Mouse (Mus musculus) bone marrow macrophage, adult 2 months (primary cell): ENCODE data around the gene Ubl4a. TPM values are rescaled to one million over a fixed set of nuclear protein-coding genes. Genes with fewer than 3 reads are reported as not detected.
"Not testable (repeated sequence)": the region's sequence is repeated elsewhere in the genome, so short reads cannot be mapped to it uniquely, and the experiment has no call there.

Source experiments
- H3K27ac ChIP-seq: 2 replicates; pipeline ENCODE4 v1.5.1; 2012; ENCODE audit warnings: low read depth, low read length; ENCODE audit not compliant: insufficient read depth
- H3K4me1 ChIP-seq: 2 replicates; pipeline ENCODE4 v1.6.1; 2012; ENCODE audit warnings: low read length; ENCODE audit not compliant: control insufficient read depth, insufficient read depth
- H3K4me3 ChIP-seq: 2 replicates; pipeline ENCODE4 v1.5.1; 2012; ENCODE audit warnings: mild to moderate bottlenecking, low read length, moderate library complexity; ENCODE audit not compliant: insufficient read depth
- CTCF ChIP-seq: IDR thresholded peaks from 2 replicates; pipeline ENCODE4 v1.5.1; 2012; ENCODE audit warnings: low read depth, mild to moderate bottlenecking, low read length, moderate library complexity
- POLR2A ChIP-seq: IDR thresholded peaks from 2 replicates; pipeline ENCODE4 v1.6.1; 2012; ENCODE audit warnings: mild to moderate bottlenecking, low read depth, low read length, borderline replicate concordance
- polyA plus RNA-seq: library from polyadenylated mRNA; stranded (reverse); fragments of >200 nt; gene quantifications from 2 replicates; pipeline ENCODE4 v1.2.4, GENCODE M21; 2012; ENCODE audit not compliant: missing spikeins, insufficient read depth, insufficient read length

The Ubl4a gene
- polyA plus RNA-seq, 1 experiment = 20.5 TPM

DNA sequence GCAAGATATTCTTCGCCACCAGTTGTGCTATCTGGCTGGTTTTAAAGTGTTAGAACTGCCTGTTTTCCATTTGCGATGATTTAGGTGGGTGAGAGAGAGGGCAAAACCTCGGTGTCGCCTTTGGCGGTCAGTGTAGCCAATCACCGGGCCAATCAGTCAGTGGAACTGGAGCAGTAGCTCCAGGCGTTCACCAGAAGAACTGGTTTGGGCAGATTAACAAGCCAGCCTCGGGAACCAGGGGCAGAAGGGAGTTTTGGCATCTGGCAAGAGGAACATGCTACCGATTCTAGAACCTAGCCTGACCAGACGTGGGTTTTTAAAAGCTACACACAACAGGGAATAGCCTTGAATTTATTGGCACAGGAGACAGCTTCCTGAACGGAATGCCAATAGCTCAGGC, 13.8 kb downstream of the Ubl4a start:
- TF ChIP-seq CTCF (no peak), POLR2A (no peak)
- no peaks in the 10 kb centered on the region for H3K4me1 ChIP-seq
- H3K4me3 ChIP-seq = no peak overlapping the region
- no peak overlapping the region for H3K27ac ChIP-seq

DNA sequence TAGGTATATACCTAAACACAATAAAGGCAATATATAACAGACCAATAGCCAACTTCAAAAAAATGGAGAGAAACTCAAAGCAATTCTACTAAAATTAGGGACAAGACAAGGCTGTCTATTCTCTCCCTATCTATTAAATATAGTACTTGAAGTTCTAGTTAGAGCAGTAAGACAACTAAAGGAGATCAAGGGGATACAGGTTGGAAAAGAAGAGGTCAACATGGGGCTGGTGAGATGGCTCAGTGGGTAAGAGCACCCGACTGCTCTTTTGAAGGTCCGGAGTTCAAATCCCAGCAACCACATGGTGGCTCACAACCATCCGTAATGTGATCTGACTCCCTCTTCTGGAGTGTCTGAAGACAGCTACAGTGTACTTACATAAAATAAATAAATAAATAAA, 15.9 kb downstream of the Ubl4a start:
- not testable (repeated sequence) for H3K4me1 ChIP-seq, H3K4me3 ChIP-seq, H3K27ac ChIP-seq

DNA sequence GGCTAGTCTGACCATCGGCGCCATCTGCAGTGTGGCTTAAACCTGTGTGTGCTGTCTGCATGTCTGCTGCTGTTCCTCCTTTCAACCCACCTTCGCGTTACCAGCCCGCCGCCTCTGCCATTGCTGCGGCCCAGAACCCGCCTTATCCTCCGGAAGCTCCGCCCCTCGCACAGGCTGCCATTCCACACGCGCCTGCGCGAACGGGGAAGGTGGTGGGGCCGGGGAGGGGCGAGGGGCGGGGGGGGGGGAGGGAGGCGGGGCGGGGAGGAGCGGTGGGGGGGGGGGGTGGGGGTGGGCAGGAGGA, 19.6 kb downstream of the Ubl4a start, which contains the start of gene Lage3:
Gene Lage3 (minus strand): TSS at position 152 of the 304 bp plus-strand sequence.
- Histone ChIP-seq H3K4me1 (no peaks in the 10 kb centered on the region), H3K27ac (no peak within 1 kb of the TSS), H3K4me3 (peak within 1 kb of the TSS; percentile 77)
- TF ChIP-seq POLR2A (no peak), CTCF (no peak)

DNA sequence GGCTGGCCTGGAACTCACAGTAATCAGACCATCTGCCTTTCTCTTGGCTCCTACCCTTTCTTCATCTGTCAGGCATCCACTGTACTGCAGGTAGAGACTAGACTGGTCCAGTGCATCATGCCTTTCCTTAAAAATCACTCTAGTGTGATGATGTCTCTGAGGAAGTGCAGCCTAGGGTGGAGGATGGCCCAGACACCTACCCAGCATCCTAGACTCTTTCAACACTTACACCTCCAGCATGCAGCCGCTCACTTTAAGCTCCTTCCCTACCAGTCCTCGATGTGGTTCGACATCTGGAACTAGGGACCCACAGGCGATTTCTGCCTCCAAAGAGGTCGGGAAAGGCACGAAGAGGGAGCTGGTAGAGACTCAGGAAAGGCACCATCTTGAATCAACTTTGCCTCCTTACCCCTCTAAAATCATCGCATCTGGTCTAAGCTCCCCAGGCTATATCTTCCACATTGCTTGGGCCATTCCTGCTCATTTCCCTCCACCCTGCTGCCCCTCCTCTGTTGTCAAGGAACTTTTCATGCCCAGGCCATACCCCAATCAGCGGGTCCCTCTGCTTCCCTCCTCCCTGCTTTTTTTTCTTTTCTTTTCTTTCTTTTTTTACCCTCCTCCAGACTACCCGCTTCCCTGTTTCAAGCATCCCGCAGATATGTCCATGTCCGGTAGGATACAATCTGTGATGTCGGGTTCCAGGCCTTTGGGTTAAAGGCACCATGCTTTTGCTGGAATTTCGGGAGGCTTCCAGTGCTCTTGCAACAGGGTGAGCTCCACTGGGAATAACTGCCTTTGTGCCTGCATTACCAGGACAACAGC, 20.2 kb downstream of the Ubl4a start:
- Histone ChIP-seq H3K27ac (no peak overlapping the region), H3K4me3 (peak overlapping the region; percentile 77), H3K4me1 (no peaks in the 10 kb centered on the region)
- TF ChIP-seq POLR2A = no peak
- no peak for TF ChIP-seq CTCF

DNA sequence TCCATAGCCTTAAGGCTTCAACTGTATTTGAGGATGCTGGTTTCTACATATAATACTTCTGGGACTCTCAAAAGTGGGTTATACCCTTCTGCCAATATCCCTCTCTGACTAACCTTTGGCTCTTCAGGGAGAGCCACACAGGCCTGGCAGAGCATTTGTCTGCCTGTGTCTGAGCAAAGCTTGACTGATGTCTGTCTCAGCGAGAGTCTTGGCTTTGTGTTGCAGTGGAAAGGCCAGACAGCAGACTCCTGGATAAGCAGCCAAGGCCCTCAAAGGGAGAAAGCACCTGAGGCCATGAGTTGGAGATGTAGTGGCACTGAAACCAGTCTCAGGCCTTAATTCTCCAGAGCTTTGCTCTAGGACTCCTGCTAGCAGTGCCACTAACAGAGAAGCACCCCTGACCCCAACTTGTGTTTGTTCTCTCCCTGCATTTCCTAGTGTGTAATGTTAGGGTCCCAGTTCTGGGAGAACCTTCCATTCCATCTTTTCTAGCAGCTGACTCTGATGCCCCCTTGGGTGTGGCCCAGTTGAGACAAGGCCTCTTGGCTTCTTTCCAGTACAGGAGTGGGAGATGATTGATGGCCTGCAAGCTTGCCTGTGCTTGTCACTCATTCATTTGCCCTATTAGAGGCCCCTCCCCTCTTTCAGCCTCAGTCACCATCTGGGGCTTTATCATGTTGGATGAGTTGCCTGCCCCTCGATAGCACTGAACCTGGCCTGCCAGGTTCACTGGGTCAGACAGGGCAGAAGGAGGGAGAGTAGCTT, 42.7 kb downstream of the Ubl4a start:
- no peak for TF ChIP-seq CTCF
- Histone ChIP-seq H3K27ac (no peak overlapping the region), H3K4me3 (no peak overlapping the region), H3K4me1 (peaks cover 5% of the 10 kb centered on the region)

- Histone ChIP-seq H3K4me1 (peaks cover 5% of the 10 kb centered on the region), H3K27ac (no peak overlapping the region)
- TF ChIP-seq POLR2A = no peak
- no peak for TF ChIP-seq CTCF
Observed at GRCm38 (mm10) chrX:74329215-74329671, 43.8 kb downstream of the Ubl4a start.

DNA sequence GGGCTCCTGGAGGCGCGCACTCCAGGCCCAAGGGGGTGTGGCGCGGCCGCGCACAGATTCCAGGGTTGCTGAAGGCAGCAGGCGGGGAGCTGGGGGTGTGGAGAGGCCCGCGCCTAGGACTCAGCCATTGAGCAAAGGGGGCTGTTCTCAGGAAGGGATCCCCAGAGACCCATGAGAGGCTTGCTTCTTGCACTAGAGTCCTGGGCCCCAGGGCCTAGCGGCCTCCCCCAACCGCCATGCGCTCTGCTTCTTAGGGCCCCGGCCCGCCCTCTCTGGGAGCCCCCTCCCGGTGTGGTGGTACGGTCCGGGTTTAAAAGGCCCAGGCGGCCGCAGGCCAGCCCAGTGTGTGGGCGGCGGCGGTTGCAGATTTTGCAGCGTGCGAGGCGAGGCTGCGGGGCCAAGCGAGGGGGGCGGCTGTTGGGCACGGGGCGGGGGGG, 44.3 kb downstream of the Ubl4a start, which contains the start of gene Plxna3:
Gene Plxna3 (plus strand): TSS at position 342 of the 437 bp plus-strand sequence.
- Histone ChIP-seq H3K4me3 (peak within 1 kb of the TSS; percentile 57), H3K27ac (peak within 1 kb of the TSS; percentile 34; the same call in 1 of the 2 replicates), H3K4me1 (peaks cover 5% of the 10 kb centered on the region)
- TF ChIP-seq CTCF (no peak), POLR2A (no peak)

More at GRCm38 (mm10) chrX:74329215-74329671, 43.8 kb downstream of the Ubl4a start:
- peak overlapping the region; percentile 57 for H3K4me3 ChIP-seq

Other genes with a start within 250 kb of the Ubl4a start
- gene Opn1mw, start 245.8 kb downstream of the Ubl4a start, polyA plus RNA-seq = not detected in 2 replicates
- 26.2 and 27.3 TPM in 2 replicates for gene Mecp2, start 237.9 kb downstream of the Ubl4a start, polyA plus RNA-seq
- not detected in 2 replicates for gene Tex28, start 205.4 kb downstream of the Ubl4a start, polyA plus RNA-seq
- gene Tktl1, start 196.0 kb downstream of the Ubl4a start, polyA plus RNA-seq = not detected in 2 replicates
- 326 and 442 TPM in 2 replicates for gene Flna, start 123.4 kb downstream of the Ubl4a start, polyA plus RNA-seq
- gene Emd, start 118.5 kb downstream of the Ubl4a start, polyA plus RNA-seq = 61.4 and 66.9 TPM in 2 replicates
- gene Rpl10, start 102.4 kb downstream of the Ubl4a start, polyA plus RNA-seq = 136 and 172 TPM in 2 replicates
- 74.6 and 79.4 TPM in 2 replicates for gene Taz, start 91.3 kb downstream of the Ubl4a start, polyA plus RNA-seq
- gene Dnase1l1, start 90.9 kb downstream of the Ubl4a start, polyA plus RNA-seq = 274 and 292 TPM in 2 replicates
- 529 and 540 TPM in 2 replicates for gene Atp6ap1, start 76.1 kb downstream of the Ubl4a start, polyA plus RNA-seq
- gene Gdi1, start 68.2 kb downstream of the Ubl4a start, polyA plus RNA-seq = 160 and 185 TPM in 2 replicates
- 76.2 and 87.8 TPM in 2 replicates for gene Fam50a, start 60.2 kb downstream of the Ubl4a start, polyA plus RNA-seq
- gene Plxna3, start 44.2 kb downstream of the Ubl4a start, polyA plus RNA-seq = 2.5 and 3.8 TPM in 2 replicates
- 45.1 and 50.3 TPM in 2 replicates for gene Lage3, start 19.6 kb downstream of the Ubl4a start, polyA plus RNA-seq
- gene Slc10a3, start 131 bp upstream of the Ubl4a start, polyA plus RNA-seq = 13.5 and 15.2 TPM in 2 replicates
- gene Fam3a, start 20.1 kb upstream of the Ubl4a start, polyA plus RNA-seq = 22.2 and 26.8 TPM in 2 replicates
- 28.4 and 34.5 TPM in 2 replicates for gene Ikbkg, start 20.1 kb upstream of the Ubl4a start, polyA plus RNA-seq
- 156 and 180 TPM in 2 replicates for gene G6pdx, start 56.0 kb upstream of the Ubl4a start, polyA plus RNA-seq
- gene Gm6880, start 108.2 kb upstream of the Ubl4a start, polyA plus RNA-seq = not detected in 2 replicates
- not detected in 2 replicates for gene Olfr1326-ps1, start 201.7 kb upstream of the Ubl4a start, polyA plus RNA-seq
- gene Olfr1325, start 219.5 kb upstream of the Ubl4a start, polyA plus RNA-seq = not detected in 2 replicates